ENCODE assay signal across 8 mouse cellular contexts in the genomic region with DNA sequence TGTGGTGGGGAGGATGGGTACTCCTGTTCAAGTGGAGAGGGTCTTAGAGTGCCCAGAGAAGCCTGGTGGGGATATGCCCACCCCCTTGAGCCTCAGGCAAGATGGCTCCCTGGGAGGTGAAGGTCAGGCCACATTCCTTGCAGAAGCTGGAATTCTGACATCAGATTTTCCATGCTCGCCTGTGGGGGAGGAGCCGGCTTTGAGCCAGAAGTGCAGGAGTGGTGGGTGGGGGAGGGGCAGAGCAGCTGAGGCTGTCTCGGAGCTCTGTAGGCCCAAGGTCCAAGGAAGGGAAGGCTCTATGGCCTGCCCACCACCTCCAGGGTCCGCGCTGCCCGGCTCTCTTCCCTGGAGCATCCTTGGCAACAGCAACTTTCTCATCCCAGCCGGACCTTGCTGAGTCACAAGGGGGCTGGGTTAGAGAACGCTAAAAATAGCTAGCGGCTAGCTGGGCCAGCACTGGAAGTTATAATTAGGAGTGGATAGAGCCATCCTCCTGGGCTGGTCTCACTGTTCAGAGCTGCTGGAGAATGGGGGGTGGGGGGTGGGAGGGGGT. TPM values are rescaled to one million over a fixed set of nuclear protein-coding genes. Genes with fewer than 3 reads are reported as not detected.
DNase-seq lines count a peak whose midpoint lies in the region; ATAC-seq and TF ChIP-seq lines count a peak whose summit lies in the region.

No protein-coding gene starts in this region.

- H3K4me3 ChIP-seq in forebrain, embryonic 10.5 days, result peak overlapping the region; percentile 27
- no peak overlapping the region for H3K4me3 ChIP-seq in heart, embryonic 12.5 days
- no peak overlapping the region for H3K4me3 ChIP-seq in kidney, embryonic 15.5 days (replicated peaks)
- no peak overlapping the region for H3K4me3 ChIP-seq in liver, adult 2 months (ENCODE audit: insufficient read depth, low read depth, low read length)
- no peak overlapping the region for H3K4me3 ChIP-seq in neural tube, embryonic 11.5 days (ENCODE audit: low read depth, low read length)

- no peaks in the 10 kb centered on the region for H3K36me3 ChIP-seq in forebrain, embryonic 10.5 days (replicated peaks)
- H3K36me3 ChIP-seq in heart, embryonic 12.5 days, result no peaks in the 10 kb centered on the region
- H3K36me3 ChIP-seq in kidney, embryonic 15.5 days, result no peaks in the 10 kb centered on the region
- H3K36me3 ChIP-seq in liver, adult 2 months (ENCODE audit: control insufficient read depth, insufficient read depth, low read length), result no peaks in the 10 kb centered on the region
- no peaks in the 10 kb centered on the region for H3K36me3 ChIP-seq in neural tube, embryonic 11.5 days (ENCODE audit: control insufficient read depth, insufficient read depth, low read length)

- WGBS in forebrain, embryonic 10.5 days, result 6% methylated on average over 9 of the region's 9 CpGs
- 3% methylated on average over 9 of the region's 9 CpGs for WGBS in heart, embryonic 12.5 days
- 2% methylated on average over 9 of the region's 9 CpGs for WGBS in kidney, embryonic 15.5 days
- WGBS in liver, adult 2 months, result 25% methylated on average over 9 of the region's 9 CpGs
- 9% methylated on average over 9 of the region's 9 CpGs for WGBS in neural tube, embryonic 11.5 days

- no peaks in the 10 kb centered on the region for H3K27me3 ChIP-seq in forebrain, embryonic 10.5 days (ENCODE audit: poor library complexity, severe bottlenecking)
- no peaks in the 10 kb centered on the region for H3K27me3 ChIP-seq in heart, embryonic 12.5 days (replicated peaks)
- no peaks in the 10 kb centered on the region for H3K27me3 ChIP-seq in kidney, embryonic 15.5 days
- no peaks in the 10 kb centered on the region for H3K27me3 ChIP-seq in liver, adult 2 months (ENCODE audit: control insufficient read depth, insufficient read depth, low read length)
- H3K27me3 ChIP-seq in neural tube, embryonic 11.5 days (ENCODE audit: control insufficient read depth, insufficient read depth, low read length), result no peaks in the 10 kb centered on the region

- peaks cover 42% of the 10 kb centered on the region for H3K4me1 ChIP-seq in forebrain, embryonic 10.5 days
- peaks cover 85% of the 10 kb centered on the region for H3K4me1 ChIP-seq in heart, embryonic 12.5 days (replicated peaks)
- H3K4me1 ChIP-seq in kidney, embryonic 15.5 days, result peaks cover 47% of the 10 kb centered on the region
- H3K4me1 ChIP-seq in liver, adult 2 months (ENCODE audit: control insufficient read depth, insufficient read depth, low read length), result peaks cover 8% of the 10 kb centered on the region
- H3K4me1 ChIP-seq in neural tube, embryonic 11.5 days (ENCODE audit: control insufficient read depth, insufficient read depth, low read length), result peaks cover 24% of the 10 kb centered on the region

- no peak for TF ChIP-seq CTCF in liver, adult 2 months (IDR thresholded peaks at IDR 0.05; ENCODE audit: low read depth, low read length)

- peak; percentile 77 for ATAC-seq in heart, embryonic 12.5 days (ENCODE audit: insufficient number of reproducible peaks, low FRiP score)
- ATAC-seq in kidney, embryonic 15.5 days (replicated peaks; ENCODE audit: low FRiP score), result peak; percentile 83
- peak; percentile 81 for ATAC-seq in neural tube, embryonic 11.5 days (ENCODE audit: insufficient read depth, low FRiP score, low TSS enrichment)

- no peaks in the 10 kb centered on the region for H3K79me2 ChIP-seq in liver, adult 2 months (ENCODE audit: control insufficient read depth, insufficient read depth, low read length)

- H3K9ac ChIP-seq in heart, embryonic 12.5 days, result peak overlapping the region; percentile 58
- no peak overlapping the region for H3K9ac ChIP-seq in kidney, embryonic 15.5 days
- no peak overlapping the region for H3K9ac ChIP-seq in liver, adult 2 months (ENCODE audit: low read depth, low read length)
- H3K9ac ChIP-seq in neural tube, embryonic 11.5 days (ENCODE audit: low read length), result peak overlapping the region; percentile 2; the same call in 1 of the 2 replicates

- peak overlapping the region; percentile 88 for H3K27ac ChIP-seq in forebrain, embryonic 10.5 days
- H3K27ac ChIP-seq in heart, embryonic 12.5 days (ENCODE audit: poor library complexity, severe bottlenecking), result peak overlapping the region; percentile 98
- H3K27ac ChIP-seq in kidney, embryonic 15.5 days, result peak overlapping the region; percentile 86
- peak overlapping the region; percentile 53 for H3K27ac ChIP-seq in liver, adult 2 months (replicated peaks; ENCODE audit: insufficient read depth, low read depth, low read length)
- H3K27ac ChIP-seq in neural tube, embryonic 11.5 days (ENCODE audit: low read depth, low read length), result peak overlapping the region; percentile 17

- no peaks in the 10 kb centered on the region for H3K9me3 ChIP-seq in forebrain, embryonic 10.5 days
- no peaks in the 10 kb centered on the region for H3K9me3 ChIP-seq in heart, embryonic 12.5 days (replicated peaks)
- H3K9me3 ChIP-seq in kidney, embryonic 15.5 days (replicated peaks), result no peaks in the 10 kb centered on the region
- H3K9me3 ChIP-seq in neural tube, embryonic 11.5 days (ENCODE audit: control insufficient read depth, low read length), result no peaks in the 10 kb centered on the region

- H3K4me2 ChIP-seq in heart, embryonic 12.5 days, result peak overlapping the region; percentile 52
- peak overlapping the region; percentile 42 for H3K4me2 ChIP-seq in kidney, embryonic 15.5 days
- H3K4me2 ChIP-seq in neural tube, embryonic 11.5 days (ENCODE audit: low read depth), result no peak overlapping the region

- no peak for TF ChIP-seq POLR2A in liver, adult 2 months (IDR thresholded peaks at IDR 0.05; ENCODE audit: extremely low read depth, insufficient read depth, low read length)

- peak; percentile 94 for DNase-seq in 3134 (ENCODE audit: extremely low read depth, insufficient read length, low spot score)
- DNase-seq in brain, adult 2 months (ENCODE audit: low read depth, low spot score), result peak; percentile 94
- peak; percentile 79 for DNase-seq in forebrain, embryonic 10.5 days (ENCODE audit: extremely low spot score, low spot score)
- no peak for DNase-seq in liver, adult 2 months (ENCODE audit: extremely low read depth, low read depth, low spot score)
- peak; percentile 84 for DNase-seq in neural tube, embryonic 11.5 days (ENCODE audit: low spot score)
- peak; percentile 36 for DNase-seq in urinary bladder, postnatal 25 days (ENCODE audit: low spot score)

RNA-seq across cellular contexts. Expression of a gene that starts 24.8 kb away (rescaled TPM):
- polyA plus RNA-seq in forebrain, embryonic 10.5 days (2016; fragmentation: Nextera tagmentation; extraction: Ambion mirVana), result 10.5 and 14.3 TPM in 2 replicates
- polyA plus RNA-seq in heart, embryonic 12.5 days (2016; fragmentation: Nextera tagmentation; extraction: Ambion mirVana), result 96.3 and 104 TPM in 2 replicates
- 19.1 and 22.2 TPM in 2 replicates for polyA plus RNA-seq in kidney, embryonic 15.5 days (2015; fragmentation: Nextera tagmentation; extraction: Ambion mirVana)
- total RNA-seq in liver, adult 2 months (2014; rRNA removed), result 8.8 and 10.5 TPM in 2 replicates
- 7.9 and 8.4 TPM in 2 replicates for polyA plus RNA-seq in liver, adult 2 months (2012; rRNA removed)
- polyA plus RNA-seq in neural tube, embryonic 11.5 days (2014; fragmentation: Nextera tagmentation; extraction: Ambion mirVana), result 27.4 and 28.4 TPM in 2 replicates

Comparison
In these comparisons a context has a peak if more than half of its experiments do, and no peak if none do; other contexts are left out.
1. H3K27ac ChIP-seq: peak in every context shown above with its lines; median percentile 98 in heart, embryonic 12.5 days; 88 in forebrain, embryonic 10.5 days; 86 in kidney, embryonic 15.5 days; 53 in liver, adult 2 months; 17 in neural tube, embryonic 11.5 days.
2. H3K9ac ChIP-seq: peak in heart, embryonic 12.5 days (single experiment) and neural tube, embryonic 11.5 days (single experiment); none in kidney, embryonic 15.5 days (single experiment) and liver, adult 2 months (single experiment).
3. Peak in every context shown above with its lines, with median percentiles within 50 percentile points of each other: ATAC-seq.